Comparison of ENCODE assay signal across 8 mouse cellular contexts in the genomic region with DNA sequence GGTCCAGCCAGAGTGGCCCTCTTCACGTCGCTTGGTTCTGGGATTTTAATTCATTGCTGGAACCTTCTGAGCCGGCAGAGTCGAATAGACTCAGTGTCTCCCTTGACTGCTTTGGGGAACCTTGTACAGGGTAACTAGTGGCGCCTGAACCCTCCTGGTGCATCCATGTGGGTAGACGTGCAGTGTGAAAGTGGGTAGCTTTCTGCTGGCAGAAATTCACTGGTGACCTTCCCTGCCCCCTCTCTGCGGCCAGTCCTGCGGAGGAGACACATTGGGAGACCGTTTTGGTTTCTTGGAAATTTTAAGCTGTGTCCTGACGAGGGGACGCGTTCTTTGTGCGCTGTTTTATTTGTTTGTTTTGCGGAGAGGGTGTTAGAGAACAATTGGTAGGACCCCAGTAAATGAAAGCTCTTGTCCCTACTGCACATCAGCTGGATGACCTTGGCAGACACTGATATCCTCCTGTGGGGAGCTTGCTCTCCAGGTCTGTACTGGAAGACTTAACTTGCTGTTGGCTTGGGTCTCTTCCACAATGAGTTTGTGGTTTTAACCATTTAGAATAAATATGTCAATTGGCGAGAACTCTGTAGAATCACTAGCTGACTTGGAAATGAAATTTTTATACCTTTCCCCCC. TPM values are rescaled to one million over a fixed set of nuclear protein-coding genes. Genes with fewer than 3 reads are reported as not detected.
A peak's percentile ranks its signal among the peaks of the same experiment; 100 is the strongest.
DNase-seq lines count a peak whose midpoint lies in the region; ATAC-seq and TF ChIP-seq lines count a peak whose summit lies in the region.

No protein-coding gene starts in this region.

- peak overlapping the region; percentile 87 for H3ac ChIP-seq in myocyte (ENCODE audit: control insufficient read depth, insufficient read length)

- WGBS in lung, embryonic 15.5 days = 4% methylated on average over 15 of the region's 15 CpGs
- 2% methylated on average over 15 of the region's 15 CpGs for WGBS in forebrain, postnatal 0 days
- WGBS in kidney, postnatal 0 days = 4% methylated on average over 15 of the region's 15 CpGs

- no peak for TF ChIP-seq POLR2A in myocyte (IDR thresholded peaks at IDR 0.05; ENCODE audit: insufficient read length, low read depth)

- peak overlapping the region; percentile 88 for H3K4me2 ChIP-seq in lung, embryonic 15.5 days
- H3K4me2 ChIP-seq in forebrain, postnatal 0 days (ENCODE audit: low read depth) = peak overlapping the region; percentile 66
- peak overlapping the region; percentile 98 for H3K4me2 ChIP-seq in kidney, postnatal 0 days (ENCODE audit: low read length)
- peak overlapping the region; percentile 81 for H3K4me2 ChIP-seq in myocyte (ENCODE audit: low read depth)

- H3K27me3 ChIP-seq in lung, embryonic 15.5 days = no peaks in the 10 kb centered on the region
- no peaks in the 10 kb centered on the region for H3K27me3 ChIP-seq in forebrain, postnatal 0 days (ENCODE audit: insufficient read depth, low read length)
- no peaks in the 10 kb centered on the region for H3K27me3 ChIP-seq in kidney, postnatal 0 days (ENCODE audit: insufficient read depth, low read length)
- no peaks in the 10 kb centered on the region for H3K27me3 ChIP-seq in myocyte (ENCODE audit: control insufficient read depth, insufficient read depth, insufficient read length)

- ATAC-seq in lung, embryonic 15.5 days (ENCODE audit: borderline replicate concordance, extremely low read depth, low FRiP score, low TSS enrichment) = no peak
- peak; percentile 51 for ATAC-seq in forebrain, postnatal 0 days
- no peak for ATAC-seq in kidney, postnatal 0 days (replicated peaks; ENCODE audit: low FRiP score, low read depth)

- H3K4me3 ChIP-seq in lung, embryonic 15.5 days = peak overlapping the region; percentile 63
- peak overlapping the region; percentile 57 for H3K4me3 ChIP-seq in forebrain, postnatal 0 days (ENCODE audit: low read depth, low read length)
- peak overlapping the region; percentile 70 for H3K4me3 ChIP-seq in kidney, postnatal 0 days (replicated peaks; ENCODE audit: low read depth, low read length)
- H3K4me3 ChIP-seq in myocyte = peak overlapping the region; percentile 65

- no peak for DNase-seq in lung, postnatal 25 days (ENCODE audit: low spot score)
- DNase-seq in adrenal gland, postnatal 25 days = peak; percentile 32
- no peak for DNase-seq in forebrain, postnatal 0 days
- peak; percentile 43 for DNase-seq in kidney, postnatal 0 days (ENCODE audit: low spot score)
- no peak for DNase-seq in right cerebral cortex, adult 2 months (ENCODE audit: low spot score in 2 of 2)
- no peak for DNase-seq in left cerebral cortex, postnatal 25 days (ENCODE audit: low spot score in 2 of 2)

- H3K27ac ChIP-seq in lung, embryonic 15.5 days = peak overlapping the region; percentile 81
- peak overlapping the region; percentile 68 for H3K27ac ChIP-seq in forebrain, postnatal 0 days (ENCODE audit: low read depth, low read length)
- peak overlapping the region; percentile 57 for H3K27ac ChIP-seq in kidney, postnatal 0 days

- no peaks in the 10 kb centered on the region for H3K9me3 ChIP-seq in lung, embryonic 15.5 days
- no peaks in the 10 kb centered on the region for H3K9me3 ChIP-seq in forebrain, postnatal 0 days (ENCODE audit: low read length)
- H3K9me3 ChIP-seq in kidney, postnatal 0 days (replicated peaks; ENCODE audit: low read length) = no peaks in the 10 kb centered on the region

- no peak for TF ChIP-seq CTCF in forebrain, postnatal 0 days (IDR thresholded peaks at IDR 0.05; ENCODE audit: low read depth)
- TF ChIP-seq CTCF in kidney, postnatal 0 days (IDR thresholded peaks at IDR 0.05; ENCODE audit: low read depth) = no peak

- intact Hi-C loops in left cerebral cortex, postnatal 25 days (cut with DNase I) = loop anchor here (2.0 to 5.0 kb wide), 3 partner anchors 15 to 171 kb away; no protein-coding TSS in a partner anchor

- H3K9ac ChIP-seq in lung, embryonic 15.5 days = peak overlapping the region; percentile 63
- peak overlapping the region; percentile 88 for H3K9ac ChIP-seq in forebrain, postnatal 0 days
- peak overlapping the region; percentile 76 for H3K9ac ChIP-seq in kidney, postnatal 0 days (ENCODE audit: low read depth, low read length)

- peaks cover 54% of the 10 kb centered on the region for H3K79me2 ChIP-seq in myocyte (ENCODE audit: control insufficient read depth, insufficient read depth)

- H3K4me1 ChIP-seq in lung, embryonic 15.5 days = peaks cover 47% of the 10 kb centered on the region
- peaks cover 6% of the 10 kb centered on the region for H3K4me1 ChIP-seq in forebrain, postnatal 0 days (ENCODE audit: insufficient read depth)
- peaks cover 9% of the 10 kb centered on the region; the same call in 1 of the 2 replicates for H3K4me1 ChIP-seq in kidney, postnatal 0 days (replicated peaks; ENCODE audit: insufficient read depth, low read length)

- no peaks in the 10 kb centered on the region for H3K36me3 ChIP-seq in lung, embryonic 15.5 days
- H3K36me3 ChIP-seq in forebrain, postnatal 0 days (ENCODE audit: insufficient read depth) = no peaks in the 10 kb centered on the region
- no peaks in the 10 kb centered on the region for H3K36me3 ChIP-seq in kidney, postnatal 0 days (ENCODE audit: insufficient read depth, low read length)
- H3K36me3 ChIP-seq in myocyte (ENCODE audit: control insufficient read depth, insufficient read depth) = no peaks in the 10 kb centered on the region

TF ChIP-seq in myocyte, 11 proteins besides CTCF, POLR2A, EP300 and RAD21:
- no peak for TF ChIP-seq MYOD1 (IDR thresholded peaks at IDR 0.05; ENCODE audit: control insufficient read depth in 1 of 3, insufficient read length in 2 of 3, low read depth in 2 of 3)
- no peak for TF ChIP-seq MAX (IDR thresholded peaks at IDR 0.05; ENCODE audit: low read depth)
- TF ChIP-seq POLR2AphosphoS2 (IDR thresholded peaks at IDR 0.05; ENCODE audit: insufficient read length, low read depth) = no peak
- TF ChIP-seq TCF3 (IDR thresholded peaks at IDR 0.05; ENCODE audit: insufficient read length, low read depth) = no peak
- no peak for TF ChIP-seq CEBPB (IDR thresholded peaks at IDR 0.05; ENCODE audit: insufficient read depth, poor library complexity, severe bottlenecking)
- TF ChIP-seq SRF (IDR thresholded peaks at IDR 0.05; ENCODE audit: control insufficient read depth, insufficient read length, low read depth) = no peak
- no peak for TF ChIP-seq MYOG (IDR thresholded peaks at IDR 0.05; ENCODE audit: control insufficient read depth in 1 of 3, insufficient read depth in 1 of 3, insufficient read length in 2 of 3, low read depth in 2 of 3)
- TF ChIP-seq E2F4 (IDR thresholded peaks at IDR 0.05; ENCODE audit: insufficient read depth) = no peak
- no peak for TF ChIP-seq TCF12 (IDR thresholded peaks at IDR 0.05; ENCODE audit: insufficient read depth, poor library complexity, severe bottlenecking)
- no peak for TF ChIP-seq USF1 (IDR thresholded peaks at IDR 0.05; ENCODE audit: low read depth)
- no peak for TF ChIP-seq REST (IDR thresholded peaks at IDR 0.05; ENCODE audit: insufficient read depth, insufficient read length)

RNA-seq across cellular contexts. Expression of a gene that starts 0.7 kb away (rescaled TPM):
- 40.5 and 42.1 TPM in 2 replicates for polyA plus RNA-seq in lung, embryonic 15.5 days (2015; fragmentation: Nextera tagmentation; extraction: Ambion mirVana)
- total RNA-seq in adrenal gland, postnatal 25 days (2021) = 93.4 and 102 TPM in 2 replicates
- 16.5 and 17.5 TPM in 2 replicates for total RNA-seq in forebrain, postnatal 0 days (2014; rRNA removed)
- polyA plus RNA-seq in forebrain, postnatal 0 days (2015; fragmentation: Nextera tagmentation; extraction: Ambion mirVana) = 26.0 and 53.4 TPM in 2 replicates
- 14.1 and 18.2 TPM in 2 replicates for polyA plus RNA-seq in kidney, postnatal 0 days (2015; fragmentation: Nextera tagmentation; extraction: Ambion mirVana)
- polyA plus RNA-seq in myocyte (2012; fragmentation: generic; extraction: Trizol) = 94.5 TPM
- total RNA-seq in left cerebral cortex, postnatal 25 days (2021) = 100 to 1,000 TPM; 159 TPM

Comparison
In these comparisons a context has a peak if more than half of its experiments do, and no peak if none do; other contexts are left out.
1. DNase-seq: peak in adrenal gland, postnatal 25 days (single experiment) and kidney, postnatal 0 days (single experiment); none in lung, postnatal 25 days (single experiment), forebrain, postnatal 0 days (single experiment), right cerebral cortex, adult 2 months (0 of 2) and left cerebral cortex, postnatal 25 days (0 of 2).
2. Peak in every context shown above with its lines, with median percentiles within 50 percentile points of each other: H3K27ac ChIP-seq, H3K4me2 ChIP-seq, H3K4me3 ChIP-seq and H3K9ac ChIP-seq.